Mouse (Mus musculus) C2C12 (cell line): ENCODE data around the gene Gm17720.

ENCODE experiments used
- CTCF ChIP-seq: IDR thresholded peaks from one replicate; pipeline ENCODE4 v1.5.1; 2011; ENCODE audit not compliant: control insufficient read depth, insufficient read depth, insufficient read length
- MAX ChIP-seq: IDR thresholded peaks from one replicate; pipeline ENCODE4 v1.6.1; 2011; ENCODE audit warnings: mild to moderate bottlenecking, control low read depth

GRCm38 (mm10) chr8:110140770-110141169 lies 38.2 kb upstream of the Gm17720 start:
- TF ChIP-seq CTCF (no peak), MAX (no peak)
